Mouse (Mus musculus) layer of hippocampus, postnatal 36 days (tissue): Measurements from ENCODE around the gene Phka1. TPM values are rescaled to one million over a fixed set of nuclear protein-coding genes. Genes with fewer than 3 reads are reported as not detected.
"Not testable (repeated sequence)": the region's sequence is repeated elsewhere in the genome, so short reads cannot be mapped to it uniquely, and the experiment has no call there.

Experiments
- DNase-seq, 2 experiments: peaks; one replicate each; pipeline ENCODE4 v3.0.0; 2022
- total RNA-seq, 2 experiments: library from RNA; stranded (reverse); gene quantifications; 2 replicates each; pipeline ENCODE4 v1.2.3; 2021

Gene Phka1
- 10 to 100 TPM; 24.0 to 25.0 TPM for total RNA-seq

DNA sequence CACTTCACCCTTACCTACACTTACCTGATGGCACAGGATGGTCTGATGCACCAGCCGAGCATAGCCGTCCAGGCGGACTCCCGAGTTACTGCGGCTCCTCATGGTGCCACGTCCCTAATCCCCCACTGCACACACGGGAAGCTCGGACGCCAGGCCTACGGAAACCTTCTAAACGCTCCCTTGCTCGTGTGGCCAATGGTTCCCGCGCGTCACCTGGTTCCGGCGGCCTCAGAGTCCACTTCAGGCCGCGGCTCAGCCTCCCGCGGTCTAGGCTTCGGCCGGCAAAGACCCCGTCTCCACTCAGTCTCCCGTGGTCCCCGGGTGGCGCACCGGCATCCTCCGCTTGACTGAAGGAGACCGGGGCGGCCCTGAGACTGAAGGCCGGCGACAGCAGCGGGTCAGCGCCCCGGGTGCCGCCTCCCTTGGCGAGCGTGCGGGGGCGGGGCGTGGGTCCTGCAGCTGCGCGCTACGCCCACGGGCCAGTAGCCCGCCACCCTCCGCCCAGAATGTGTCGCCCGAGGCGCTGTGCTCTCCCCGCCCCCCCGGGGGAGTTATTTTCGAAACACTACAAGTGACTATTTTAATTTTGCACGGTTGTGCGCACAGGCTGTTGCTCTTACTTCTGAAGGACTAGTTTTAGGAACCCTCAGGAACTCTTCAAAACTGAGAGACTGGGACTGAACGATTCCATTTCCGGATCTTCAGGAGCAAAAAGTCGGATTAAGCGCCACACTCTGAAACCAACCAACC, at the start of gene Phka1:
Gene Phka1, minus strand, starts transcription at position 424 of the 750 bp plus-strand sequence.
- peak; percentile 68 to 69 for DNase-seq

DNA sequence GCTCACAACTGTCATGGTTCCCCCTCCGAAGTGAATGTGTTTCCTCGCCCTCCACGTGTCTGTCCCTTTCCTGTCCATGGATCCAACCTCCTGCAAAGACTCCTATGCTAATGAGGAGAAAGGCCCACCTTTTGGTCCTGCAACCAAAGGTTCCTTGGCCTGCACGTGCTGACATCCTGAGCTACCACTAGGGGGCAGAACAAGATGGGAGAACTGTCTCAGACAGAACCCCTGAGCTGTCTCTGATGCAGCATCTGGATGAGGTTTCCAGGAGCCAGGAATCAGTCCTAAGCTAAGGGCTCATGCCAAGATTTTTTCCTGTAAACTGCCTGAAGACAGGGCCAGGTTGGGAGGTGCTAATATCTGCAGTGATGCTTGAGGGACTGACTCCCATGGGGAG, 45.2 kb upstream of the Phka1 start:
- peak; percentile 5 to 6 for DNase-seq

DNA sequence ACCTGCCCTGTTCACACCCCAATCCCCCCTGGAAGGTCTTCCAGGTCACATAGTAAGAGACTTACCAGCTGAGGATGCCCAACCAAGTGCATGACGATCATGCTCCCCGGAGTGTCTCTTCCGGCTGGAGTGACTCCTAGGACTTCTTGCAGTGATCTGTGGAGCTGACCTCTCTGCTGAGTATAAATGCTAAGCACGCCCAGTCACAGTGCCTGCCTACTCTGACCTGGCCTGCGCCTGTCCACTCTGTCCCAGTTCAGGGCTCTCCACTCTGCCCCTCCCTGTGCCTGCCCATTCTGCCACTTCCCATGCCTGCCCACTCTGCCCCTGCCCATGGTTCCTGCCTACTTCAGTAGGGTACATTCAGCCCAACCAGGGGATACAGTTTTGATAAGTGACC, 42.8 kb upstream of the Phka1 start, which contains the start of gene Gm3880:
Gene Gm3880, minus strand, starts transcription at position 101 of the 400 bp plus-strand sequence.
- DNase-seq, result not testable (repeated sequence)

DNA sequence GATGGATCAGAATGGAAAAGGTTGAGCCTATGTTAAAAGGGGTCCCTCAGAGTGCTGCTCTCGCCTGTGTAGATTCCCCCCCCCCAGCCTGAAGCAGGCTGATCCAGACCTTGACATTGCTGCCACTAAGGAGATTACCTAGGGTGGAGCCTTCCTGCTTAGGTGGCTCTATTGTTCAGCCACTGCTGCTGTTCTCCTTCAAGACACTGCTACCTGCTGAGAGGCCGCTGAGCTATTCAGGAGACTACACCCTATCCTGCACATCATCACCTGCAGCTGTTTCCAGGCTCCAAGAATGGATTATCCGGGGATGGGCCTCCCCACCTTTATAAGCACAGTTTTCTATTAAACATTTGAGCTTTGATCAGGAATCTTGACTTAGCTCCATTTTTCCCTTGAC, 40.7 kb upstream of the Phka1 start:
- not testable (repeated sequence) for DNase-seq

DNA sequence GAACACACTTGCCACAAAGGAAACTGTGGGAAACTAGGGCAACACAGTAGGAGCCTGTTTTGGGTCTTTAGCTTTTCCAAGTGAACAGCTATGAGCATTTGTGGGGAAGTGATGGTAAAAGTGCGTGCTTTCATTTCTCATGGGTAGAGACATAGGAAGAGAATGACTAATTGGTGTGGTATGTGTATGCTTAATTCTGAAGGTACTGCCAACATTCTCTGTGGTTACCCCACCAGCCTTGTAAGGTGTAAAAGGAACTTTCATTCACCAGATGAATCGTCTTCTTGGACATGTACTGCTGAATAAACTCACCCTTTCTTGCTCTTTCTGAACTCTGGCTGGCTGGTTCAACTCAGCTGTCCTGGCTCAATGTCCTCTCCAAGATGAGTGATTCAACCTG, 22.6 kb upstream of the Phka1 start:
- no peak for DNase-seq

DNA sequence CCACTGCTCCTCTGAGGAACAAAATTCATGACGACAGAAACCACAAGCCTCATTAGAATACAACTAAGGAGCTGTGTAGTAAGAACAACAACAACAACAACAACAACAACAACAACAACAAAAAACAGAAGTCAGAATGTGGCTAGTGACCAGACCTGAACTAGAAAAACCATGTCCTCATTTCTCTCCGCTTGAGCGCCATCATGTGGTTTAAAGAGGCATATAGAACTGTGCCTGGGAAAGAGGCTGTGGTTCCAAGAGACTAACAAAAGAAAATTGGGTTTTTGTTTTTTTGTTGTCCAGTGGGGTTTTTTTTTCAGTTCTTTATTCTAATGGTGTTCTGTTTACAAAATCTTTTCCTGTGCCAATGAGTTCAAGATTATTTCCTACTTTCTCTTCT, 16.7 kb upstream of the Phka1 start:
- DNase-seq, result peak in 1 of 2 experiments; percentile 12

DNA sequence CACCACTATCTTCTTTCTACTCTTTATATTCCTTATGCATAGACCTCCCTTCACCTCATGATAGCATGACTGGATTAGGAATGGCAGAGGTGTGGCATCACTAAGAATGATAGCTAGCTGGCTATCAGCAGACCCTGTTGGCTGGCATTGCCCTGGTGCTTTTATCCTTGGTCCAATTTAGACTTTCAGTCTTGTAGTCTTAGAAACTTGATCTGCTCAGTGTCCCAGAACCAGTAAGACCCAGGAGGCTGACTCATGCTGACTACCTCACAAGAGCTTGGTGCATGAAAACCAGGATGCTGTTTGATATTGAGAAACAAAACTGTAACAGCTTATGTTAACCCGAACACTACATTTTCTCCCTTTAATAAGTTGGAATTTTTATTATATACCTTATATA, 1.6 kb upstream of the Phka1 start:
- DNase-seq, result no peak

DNA sequence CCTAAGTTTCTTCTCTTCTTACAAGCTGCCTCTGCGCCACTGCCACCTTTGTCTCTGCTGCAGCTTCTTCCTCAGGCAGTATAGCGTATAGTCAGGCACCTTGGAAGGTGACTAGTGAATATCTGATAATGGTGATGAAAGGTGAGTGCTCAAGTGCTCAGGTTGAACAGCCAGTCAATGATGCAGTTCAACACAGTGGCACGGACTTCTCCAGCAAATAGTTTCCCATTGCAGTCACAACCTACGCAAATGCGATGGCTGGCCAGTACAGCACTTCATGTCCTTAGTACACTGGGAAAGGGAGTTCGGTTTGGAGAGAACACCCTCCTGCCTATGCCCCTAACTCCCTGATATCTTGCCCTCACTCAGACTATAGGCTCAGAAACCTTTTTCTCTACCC, 1.1 kb upstream of the Phka1 start:
- no peak for DNase-seq

DNA sequence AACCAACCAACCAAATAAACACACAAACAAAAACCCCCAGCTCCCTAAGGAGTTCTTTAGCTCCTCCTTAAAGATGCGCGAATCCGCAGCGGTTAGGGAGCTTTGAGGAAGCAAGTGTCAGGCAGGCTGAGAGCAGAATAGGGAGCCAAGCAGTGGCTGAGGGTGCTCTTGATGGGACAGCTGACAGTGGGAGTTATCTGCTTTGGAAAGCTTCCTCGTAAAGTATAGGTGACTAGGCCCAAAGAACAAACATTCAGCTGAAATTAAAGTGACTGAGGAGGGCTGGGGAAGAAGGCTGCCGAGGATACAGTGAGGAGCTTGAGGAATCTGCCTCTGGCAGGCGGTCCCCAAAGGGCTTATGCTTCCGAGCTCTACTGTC, 516 bp upstream of the Phka1 start:
- DNase-seq, result peak in 1 of 2 experiments; percentile 2

DNA sequence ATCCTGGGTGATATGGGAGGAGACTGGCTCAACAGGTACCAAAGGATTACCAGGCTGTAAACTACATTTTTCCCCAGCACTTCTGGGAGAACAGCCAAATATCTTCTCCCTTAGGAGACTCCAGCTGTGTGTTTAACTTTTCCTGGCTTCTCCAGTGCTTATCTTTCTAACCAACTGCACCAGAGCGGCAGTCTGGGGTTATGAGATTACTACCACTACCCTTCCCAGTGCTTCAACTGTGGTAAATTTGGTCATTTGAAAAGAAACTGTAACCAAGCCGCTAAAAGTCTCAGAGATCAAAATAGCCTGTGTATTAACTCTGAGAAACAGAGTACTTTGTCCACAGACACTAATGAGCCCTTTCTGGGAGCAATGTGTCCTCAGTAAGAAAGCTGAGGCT, 42.8 kb downstream of the Phka1 start:
- no peak for DNase-seq

DNA sequence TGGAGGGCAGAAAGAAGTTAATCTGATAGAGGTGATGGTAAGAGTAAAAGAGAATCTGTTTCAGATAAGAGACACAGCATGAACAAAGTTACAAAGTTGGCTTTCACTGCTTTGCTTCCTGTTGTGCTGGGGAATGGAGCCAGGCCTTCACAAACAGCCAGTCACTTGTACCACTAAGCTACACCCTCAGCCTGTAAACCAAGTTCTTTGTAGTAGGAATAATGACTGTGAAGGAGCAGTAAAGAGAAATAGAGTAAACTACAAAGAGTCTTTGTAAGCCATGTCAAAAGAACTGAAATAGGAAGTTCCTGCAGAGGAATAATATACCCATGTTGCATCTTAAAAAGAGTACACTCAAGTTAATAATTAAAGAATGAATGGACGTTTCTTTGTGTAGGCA, 55.5 kb downstream of the Phka1 start:
- no peak for DNase-seq

DNA sequence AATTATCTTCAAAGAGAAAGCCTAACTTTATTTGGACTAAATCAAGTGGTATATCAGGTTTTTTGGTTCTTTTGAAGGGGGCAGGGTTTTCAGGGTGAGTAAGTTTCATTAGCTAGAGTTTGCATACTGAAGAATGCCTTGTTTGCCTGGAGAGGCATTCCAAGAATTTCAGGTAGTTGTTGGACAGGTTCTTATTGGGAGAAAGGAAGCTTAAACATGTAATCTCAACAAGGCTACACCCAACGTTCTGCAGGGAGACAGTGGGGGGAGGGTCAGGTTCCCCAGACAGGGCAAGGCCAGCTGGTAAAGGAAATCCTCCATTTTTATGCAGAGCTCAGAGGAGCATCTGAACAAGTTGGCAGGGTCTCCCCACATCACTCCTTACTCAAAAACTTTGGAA, 72.9 kb downstream of the Phka1 start:
- DNase-seq, result no peak

DNA sequence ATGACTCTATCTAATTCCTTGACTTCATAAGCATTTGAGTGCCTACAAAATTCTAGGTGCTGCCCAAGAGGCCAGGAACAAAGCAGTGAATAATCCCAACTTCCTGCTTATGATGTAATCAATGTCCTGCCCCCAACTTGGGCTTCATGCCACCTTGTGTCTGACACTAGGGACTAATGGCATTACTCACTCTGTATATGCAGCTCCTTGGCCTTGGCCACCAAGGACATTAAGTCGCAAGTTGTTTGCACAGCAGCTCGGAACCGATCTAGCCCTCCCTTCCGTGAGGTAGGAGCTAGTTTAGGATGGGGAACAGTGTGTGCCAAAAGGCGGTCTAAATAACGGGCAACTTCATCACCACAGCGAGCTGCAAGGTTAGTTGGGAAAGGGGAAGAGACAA, 87.1 kb downstream of the Phka1 start:
- DNase-seq, result no peak

DNA sequence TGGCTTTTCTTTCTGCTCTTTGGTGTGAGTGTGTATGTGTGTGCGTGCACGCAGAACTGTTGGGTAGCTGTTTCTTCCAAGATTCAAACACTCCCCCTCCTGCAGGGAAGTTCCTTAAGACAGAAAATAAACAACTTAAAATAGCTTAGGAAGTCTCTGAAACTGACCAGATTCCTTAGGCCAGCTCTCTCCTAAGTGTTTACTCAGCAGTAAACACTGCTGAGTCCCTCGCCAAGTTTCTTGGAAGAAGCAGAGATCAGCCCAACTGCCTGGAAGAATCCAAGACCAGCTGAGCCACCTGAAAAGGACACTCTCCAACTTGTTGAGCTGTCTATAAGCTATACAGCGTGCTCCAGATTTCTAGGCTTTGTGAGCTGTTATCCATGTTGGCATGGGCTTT, 134.8 kb downstream of the Phka1 start:
- DNase-seq, result no peak

DNA sequence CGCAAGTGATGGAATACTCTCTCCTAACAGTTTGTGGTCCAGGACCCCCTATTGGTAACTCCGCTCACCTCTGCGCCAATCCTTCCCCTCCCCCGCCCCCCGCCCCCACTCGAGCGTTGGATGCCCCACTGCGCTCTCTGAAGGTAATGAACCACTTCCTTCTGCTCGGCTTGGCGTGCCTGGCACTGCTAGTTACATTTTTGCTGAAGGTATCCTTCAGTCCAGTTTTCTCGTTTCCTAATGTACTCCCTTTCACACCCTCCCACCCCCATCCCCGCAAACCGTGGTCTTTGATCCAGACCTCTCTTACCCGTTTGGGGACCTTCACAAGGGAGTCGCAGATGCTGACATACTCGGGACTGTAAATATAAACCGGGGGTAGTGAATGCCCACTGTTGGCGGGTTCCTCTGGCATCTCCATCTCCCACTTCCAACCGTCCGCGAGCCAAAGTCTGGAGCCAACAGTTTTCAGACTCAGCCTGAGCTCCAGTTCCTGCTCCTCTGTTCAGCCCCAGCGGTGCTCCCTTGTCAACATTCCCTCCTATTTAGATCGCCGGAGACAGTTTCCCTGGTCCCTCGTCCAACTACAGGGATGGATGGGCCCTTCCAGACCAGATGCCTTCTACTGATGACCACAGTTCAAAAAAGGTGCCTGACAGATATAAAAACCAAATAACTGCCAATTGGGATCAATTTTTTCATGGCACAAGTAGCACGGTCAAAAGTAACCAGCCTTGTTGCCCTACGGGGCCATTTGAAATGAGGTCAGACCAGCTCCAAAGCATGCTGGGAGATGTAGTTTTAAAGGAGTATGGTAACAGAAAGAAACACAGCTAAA, 139.2 kb downstream of the Phka1 start, which contains the start of gene Hdac8:
Gene Hdac8, minus strand, starts transcription at position 716 of the 838 bp plus-strand sequence.
- DNase-seq, result peak; percentile 52 to 56

DNA sequence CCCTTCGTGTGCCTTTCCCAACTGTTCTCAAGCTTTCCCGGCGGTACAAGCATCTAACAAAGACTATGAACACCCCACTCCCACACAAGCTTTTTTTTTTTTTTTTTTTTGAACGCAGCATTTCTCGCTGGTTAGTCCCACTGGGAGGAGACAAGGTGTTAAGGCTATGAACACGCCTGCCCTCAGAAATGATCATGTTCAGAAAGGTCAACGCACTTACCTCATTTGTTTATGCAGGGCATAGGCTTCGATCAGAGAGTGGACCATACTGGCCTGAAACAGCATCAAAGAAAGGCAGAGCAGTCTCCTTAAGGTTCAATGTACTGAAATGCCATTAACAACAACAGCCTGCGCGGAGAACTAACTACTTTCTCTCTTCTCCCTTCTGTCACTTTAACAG, 139.9 kb downstream of the Phka1 start:
- no peak for DNase-seq

DNA sequence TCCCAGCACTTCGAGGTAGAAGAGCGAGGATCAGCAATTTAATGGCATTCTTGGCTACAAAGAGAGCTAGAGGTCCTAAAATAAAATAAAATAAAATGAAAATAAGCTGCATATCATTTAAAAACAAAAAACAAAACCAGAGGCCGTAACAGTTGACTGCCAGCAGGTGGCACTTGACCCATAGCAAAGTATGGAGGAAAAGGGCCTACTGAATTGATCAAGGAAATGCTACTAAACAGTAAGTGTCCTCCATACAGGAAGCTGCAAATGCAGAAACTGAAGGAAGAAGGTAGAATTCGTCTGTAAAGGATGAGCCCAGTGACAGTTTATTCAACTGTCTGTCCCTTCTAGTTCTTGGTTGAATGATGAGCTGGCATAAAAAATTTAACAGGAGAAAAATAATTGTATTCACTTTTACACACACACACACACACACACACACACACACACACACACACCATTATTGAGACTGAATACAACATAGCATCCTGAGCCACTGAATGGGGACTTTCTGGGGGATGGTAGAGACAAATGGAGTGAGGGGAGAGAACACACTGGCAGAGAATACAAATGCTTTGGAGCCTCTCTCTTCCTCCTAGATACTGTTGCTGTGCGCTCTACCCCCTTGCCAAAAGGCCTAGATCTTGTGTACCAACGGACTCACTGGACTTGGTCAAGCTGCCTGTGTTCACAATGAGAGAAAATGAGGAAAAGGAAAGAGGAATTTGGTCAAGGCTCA, 149.9 kb downstream of the Phka1 start:
- DNase-seq, result no peak

DNA sequence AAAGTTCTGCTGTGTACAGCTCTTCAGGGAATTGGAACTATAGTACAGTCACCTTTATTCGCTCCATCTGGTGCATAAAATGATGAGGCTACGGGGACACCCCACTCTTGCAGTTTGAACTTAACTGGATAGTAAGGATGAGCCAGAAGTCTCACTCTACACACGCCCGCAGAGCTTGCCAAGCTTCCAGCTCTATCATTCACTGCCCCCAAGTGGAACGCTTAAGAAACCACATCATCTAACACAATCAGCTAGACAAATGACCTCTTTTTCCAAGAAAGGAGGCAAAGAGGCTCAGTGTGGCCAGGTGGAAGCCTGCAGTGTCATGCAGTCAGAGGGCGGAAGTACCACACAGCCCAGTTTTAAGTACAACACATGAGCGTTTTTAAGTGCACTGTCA, 158.5 kb downstream of the Phka1 start:
- DNase-seq, result no peak

DNA sequence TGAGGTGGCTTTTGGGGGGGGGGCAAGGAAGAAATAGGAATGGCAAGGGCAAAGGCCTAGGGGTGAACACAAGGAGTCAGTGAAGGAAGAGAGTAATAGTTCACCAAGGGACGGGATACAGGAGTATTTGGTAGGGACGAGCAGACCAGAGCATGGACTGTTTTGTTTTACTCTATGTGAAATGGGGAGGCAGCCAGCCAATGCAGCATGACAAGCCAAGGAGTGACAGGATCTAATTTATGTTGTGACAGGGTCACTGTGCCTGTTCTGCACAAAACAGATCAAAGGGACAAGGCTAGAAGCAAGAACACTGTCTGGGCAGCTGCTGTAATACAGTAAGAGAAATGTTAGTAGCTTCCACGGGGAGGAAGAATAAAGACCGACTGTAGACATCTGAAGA, 164.4 kb downstream of the Phka1 start:
- DNase-seq, result no peak

DNA sequence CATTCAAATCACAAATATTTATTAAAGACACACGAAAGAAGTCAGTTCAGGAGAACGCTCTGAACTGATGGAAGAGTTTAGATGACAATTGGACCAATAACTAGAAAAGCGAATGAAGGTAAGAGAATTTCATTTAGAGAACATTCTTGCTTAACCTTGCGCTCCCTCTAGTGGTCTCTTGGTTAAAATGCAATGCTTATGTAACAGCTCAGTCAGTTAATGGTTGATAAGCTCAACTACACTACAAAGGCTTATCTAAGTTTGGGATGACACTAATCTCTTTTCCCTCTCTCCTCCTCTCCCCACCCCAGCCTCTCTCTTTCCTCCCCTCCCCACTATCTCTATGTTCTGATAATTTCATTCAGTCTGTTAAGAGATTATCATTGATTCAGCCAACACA, 165.1 kb downstream of the Phka1 start:
- DNase-seq, result no peak

DNA sequence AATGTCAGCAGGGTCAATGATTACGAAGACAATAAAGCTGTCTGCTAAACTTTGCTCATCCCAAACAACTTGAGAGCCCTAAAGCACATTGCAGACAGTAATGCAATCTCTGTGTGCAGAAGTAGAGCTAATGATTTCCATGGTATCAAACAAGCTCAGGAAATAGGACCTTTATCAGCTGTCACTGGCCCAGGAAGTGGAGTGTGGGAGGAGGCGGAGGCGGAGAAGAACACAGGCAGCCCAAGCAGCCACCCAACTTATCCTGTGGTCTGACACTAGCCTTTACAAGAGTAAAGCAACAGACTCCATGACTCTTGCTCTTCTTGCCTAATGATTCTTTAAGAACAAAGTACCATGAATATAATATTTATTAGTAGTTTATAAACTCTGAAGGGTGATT, 165.6 kb downstream of the Phka1 start:
- DNase-seq, result no peak

DNA sequence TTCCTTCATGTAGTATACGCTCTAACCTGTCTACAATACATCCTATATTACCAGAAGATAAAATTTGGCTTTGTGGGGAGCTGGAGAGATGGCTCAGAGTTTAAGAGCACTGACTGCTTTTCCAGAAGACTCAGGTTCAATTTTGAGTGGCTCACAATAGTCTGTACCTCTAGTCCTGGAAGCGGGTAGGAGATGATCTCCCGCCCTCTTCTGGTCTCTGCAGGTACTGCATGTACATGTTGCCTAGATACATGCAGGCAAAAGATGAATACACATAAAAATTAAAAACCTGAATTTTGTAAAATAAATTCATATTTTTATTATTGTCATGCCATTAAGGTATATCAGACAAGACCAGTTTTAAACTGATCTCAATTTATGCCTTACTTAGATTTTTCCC, 167.3 kb downstream of the Phka1 start:
- DNase-seq, result peak; percentile 40 to 56

DNA sequence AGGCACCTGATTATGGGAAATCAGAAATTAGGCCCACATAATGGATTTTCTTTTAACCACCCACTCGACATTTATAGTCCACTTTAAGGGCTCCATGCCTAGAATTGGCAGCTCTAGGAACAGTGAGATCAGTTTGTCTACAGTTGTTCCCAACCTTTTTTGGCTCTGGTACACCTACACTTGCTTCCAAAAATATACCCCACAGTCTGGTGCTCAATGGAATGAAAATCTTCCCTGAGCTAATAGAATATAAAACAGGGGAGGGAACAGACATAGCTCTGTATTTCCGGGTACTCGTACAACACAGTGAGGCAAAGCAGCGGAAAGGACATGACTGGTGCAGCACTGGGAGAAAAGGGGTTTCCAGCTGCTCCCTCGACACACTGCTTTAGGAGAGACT, 168.5 kb downstream of the Phka1 start:
- no peak for DNase-seq
